Mouse (Mus musculus): ENCODE measurements at regions not wholly inside any gene's neighbourhood (a gene's known extent, or its start where the extent isn't known, plus 50 kb on each side); places are given as distances from the start of the nearest gene placed in this dataset.

DNA sequence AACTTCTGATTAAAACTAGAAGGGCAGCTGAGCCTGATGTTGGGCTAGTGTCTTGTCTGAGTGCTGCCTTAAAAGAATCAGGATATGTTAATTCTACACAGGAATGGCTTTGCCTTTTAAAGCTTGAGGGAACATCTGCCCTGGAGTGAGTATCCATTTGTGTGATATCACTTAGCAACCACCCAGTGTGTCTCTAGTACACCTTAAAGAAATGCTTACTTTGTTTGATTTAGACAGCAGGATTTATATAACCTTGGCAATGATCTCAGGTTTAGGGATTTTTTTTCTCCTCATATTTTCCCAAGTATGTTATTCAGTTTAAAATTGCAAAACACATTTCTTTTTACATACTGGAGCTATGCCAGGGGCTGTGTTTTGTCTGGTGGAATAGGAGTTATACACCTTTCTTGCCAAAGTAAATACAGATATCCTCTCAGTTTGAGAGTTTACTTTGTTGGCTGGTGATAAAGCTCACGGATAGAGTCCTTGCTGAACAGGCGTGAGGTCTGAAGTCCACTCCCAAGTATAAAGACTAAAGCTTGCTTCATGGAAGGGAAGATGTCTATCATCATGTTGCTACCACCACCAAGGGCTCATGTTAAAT, 206.6 kb downstream of the Rsl24d1 start:
- in situ Hi-C loops (cut with MboI, MseI) = no loop called here

- in situ Hi-C loops (cut with MboI, MseI) = loop anchor here (10.0 kb wide), 1 partner anchor 1614 kb away; no protein-coding TSS in a partner anchor
Observed at GRCm38 (mm10) chr9:73331066-73331465, 217.8 kb downstream of the Rsl24d1 start.

DNA sequence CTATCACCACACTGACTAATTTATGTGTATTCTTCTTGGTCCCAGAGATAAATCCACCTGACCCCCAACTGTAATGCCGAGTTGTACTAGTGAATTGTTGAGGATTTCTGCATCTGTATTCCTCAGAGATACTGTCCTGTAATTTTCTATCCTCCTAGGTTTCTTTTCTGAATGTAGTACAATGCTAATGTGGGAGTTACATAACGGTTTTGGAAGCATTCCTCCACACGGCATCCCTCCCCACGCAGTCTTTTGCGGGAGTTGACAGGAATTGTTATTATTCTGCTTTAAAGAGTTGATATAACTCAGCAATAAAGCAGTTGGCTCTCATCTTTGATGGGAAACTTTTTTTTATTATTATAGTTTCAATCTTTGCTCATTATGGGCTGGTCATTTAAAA, 222.8 kb downstream of the Rsl24d1 start:
- in situ Hi-C loops (cut with MboI, MseI) = loop anchor here (10.0 kb wide), 1 partner anchor 1609 kb away; no protein-coding TSS in a partner anchor

GRCm38 (mm10) chr9:73337045-73337740, 224.0 kb downstream of the Rsl24d1 start:
- in situ Hi-C loops (cut with MboI, MseI) = loop anchor here (10.0 kb wide), 1 partner anchor 1608 kb away; no protein-coding TSS in a partner anchor

DNA sequence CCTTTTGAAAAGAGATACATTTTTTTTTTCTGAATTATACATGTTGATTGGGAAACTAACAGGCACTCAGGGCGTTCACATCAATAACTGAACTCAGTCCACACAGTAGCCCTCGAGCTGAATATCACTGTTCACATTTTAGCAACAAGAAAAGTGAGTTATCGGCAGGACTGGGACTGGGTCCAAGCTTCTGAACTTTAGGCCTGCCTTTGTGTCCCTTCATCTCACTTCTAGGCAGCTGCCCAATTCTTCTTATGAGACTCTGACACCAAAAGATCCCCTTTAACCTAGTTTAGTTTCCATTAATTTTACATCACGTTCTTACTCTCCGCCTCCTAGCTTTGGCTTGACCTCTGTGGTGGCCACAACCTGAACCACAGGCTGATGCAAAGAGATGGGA, 242.7 kb downstream of the Rsl24d1 start:
- in situ Hi-C loops (cut with MboI, MseI) = no loop called here

DNA sequence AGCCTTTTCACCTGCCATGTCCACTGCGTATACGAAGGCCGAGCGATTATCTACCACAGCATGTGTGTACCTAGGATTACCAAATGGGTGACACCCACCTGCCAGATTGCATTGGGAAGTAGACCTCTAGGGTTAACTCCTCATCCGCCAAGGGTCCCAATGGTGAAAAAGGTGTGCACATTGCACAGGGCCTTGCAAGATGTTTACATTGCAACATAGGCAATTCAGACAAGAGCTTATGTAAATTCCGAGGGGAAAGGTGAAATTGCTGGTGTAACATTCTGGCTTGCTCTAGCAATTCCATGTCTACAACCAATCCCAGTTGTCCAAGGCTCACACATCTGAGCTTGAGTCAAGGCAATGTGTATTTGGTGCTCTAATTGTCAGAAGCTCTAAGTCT, 245.7 kb downstream of the Rsl24d1 start:
- in situ Hi-C loops (cut with MboI, MseI) = no loop called here

GRCm38 (mm10) chr9:73380768-73381167, 267.5 kb downstream of the Rsl24d1 start:
- in situ Hi-C loops (cut with MboI, MseI) = no loop called here

GRCm38 (mm10) chr9:73392036-73392435, 278.8 kb downstream of the Rsl24d1 start:
- in situ Hi-C loops (cut with MboI, MseI) = no loop called here

GRCm38 (mm10) chr9:73413367-73413930, 300.2 kb downstream of the Rsl24d1 start:
- in situ Hi-C loops (cut with MboI, MseI) = no loop called here

DNA sequence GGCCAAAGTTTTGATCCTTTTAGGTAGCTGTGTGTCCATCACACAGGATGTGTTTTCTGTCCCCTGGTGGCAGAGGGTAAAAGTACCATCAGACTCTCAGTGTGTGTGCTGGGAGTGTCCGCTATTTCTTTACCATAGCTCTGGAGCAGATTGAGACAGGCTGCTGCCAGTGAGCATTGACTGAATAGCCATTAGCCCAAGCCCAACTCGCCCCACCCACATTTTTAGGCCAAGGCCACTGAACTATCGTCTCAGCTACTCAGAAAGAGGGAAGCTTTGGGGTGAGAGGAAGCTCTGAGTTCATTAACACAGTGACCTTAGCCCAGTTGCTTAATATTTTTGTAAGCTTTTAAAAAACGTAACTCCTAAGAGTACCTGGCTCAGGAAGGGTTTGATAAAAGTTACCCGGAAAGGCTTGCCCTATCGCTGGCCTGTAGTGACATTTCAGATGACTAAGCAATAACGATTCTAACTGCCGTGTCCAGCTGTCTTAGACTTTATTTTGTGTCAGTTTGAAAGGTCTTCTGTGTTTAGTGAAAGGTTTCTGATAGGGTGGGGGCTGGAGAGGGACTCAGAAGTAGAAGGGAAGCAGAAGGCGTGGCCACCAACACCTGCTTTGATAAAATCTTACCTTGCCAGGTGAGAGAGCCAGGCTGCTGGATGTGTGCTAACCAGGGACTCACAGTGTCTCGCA, 303.0 kb downstream of the Rsl24d1 start:
- in situ Hi-C loops (cut with MboI, MseI) = no loop called here

Data from T-helper 2 cell (primary cell).